Mouse (Mus musculus) adrenal gland, postnatal 14 days (tissue): ENCODE results near the gene Cntfr. TPM values are rescaled to one million over a fixed set of nuclear protein-coding genes. Genes with fewer than 3 reads are reported as not detected.
A peak's percentile ranks its signal among the peaks of the same experiment; 100 is the strongest.

Experiments
- DNase-seq: peaks from one replicate; pipeline ENCODE4 v3.0.0; 2021; ENCODE audit warnings: mixed read lengths
- long read RNA-seq, 2 experiments: library from polyadenylated mRNA; stranded (forward); transcript quantifications; one replicate each; pipeline ENCODE4 v2.0.0; 2021
- total RNA-seq: library from RNA; stranded (reverse); gene quantifications from 2 replicates; pipeline ENCODE4 v1.2.3, GENCODE M21; 2021

The Cntfr gene
- 61.2 and 63.2 TPM in 2 replicates for total RNA-seq
- long read RNA-seq, experiment 1, partial matches to known transcripts: 4 of 5 reads
- long read RNA-seq, experiment 1, other reads (novel, unspliced or antisense): 1 of 5 reads
- long read RNA-seq, experiment 2, partial matches to known transcripts: 0 of 1 reads
- long read RNA-seq, experiment 2, other reads (novel, unspliced or antisense): 0 of 1 reads

DNA sequence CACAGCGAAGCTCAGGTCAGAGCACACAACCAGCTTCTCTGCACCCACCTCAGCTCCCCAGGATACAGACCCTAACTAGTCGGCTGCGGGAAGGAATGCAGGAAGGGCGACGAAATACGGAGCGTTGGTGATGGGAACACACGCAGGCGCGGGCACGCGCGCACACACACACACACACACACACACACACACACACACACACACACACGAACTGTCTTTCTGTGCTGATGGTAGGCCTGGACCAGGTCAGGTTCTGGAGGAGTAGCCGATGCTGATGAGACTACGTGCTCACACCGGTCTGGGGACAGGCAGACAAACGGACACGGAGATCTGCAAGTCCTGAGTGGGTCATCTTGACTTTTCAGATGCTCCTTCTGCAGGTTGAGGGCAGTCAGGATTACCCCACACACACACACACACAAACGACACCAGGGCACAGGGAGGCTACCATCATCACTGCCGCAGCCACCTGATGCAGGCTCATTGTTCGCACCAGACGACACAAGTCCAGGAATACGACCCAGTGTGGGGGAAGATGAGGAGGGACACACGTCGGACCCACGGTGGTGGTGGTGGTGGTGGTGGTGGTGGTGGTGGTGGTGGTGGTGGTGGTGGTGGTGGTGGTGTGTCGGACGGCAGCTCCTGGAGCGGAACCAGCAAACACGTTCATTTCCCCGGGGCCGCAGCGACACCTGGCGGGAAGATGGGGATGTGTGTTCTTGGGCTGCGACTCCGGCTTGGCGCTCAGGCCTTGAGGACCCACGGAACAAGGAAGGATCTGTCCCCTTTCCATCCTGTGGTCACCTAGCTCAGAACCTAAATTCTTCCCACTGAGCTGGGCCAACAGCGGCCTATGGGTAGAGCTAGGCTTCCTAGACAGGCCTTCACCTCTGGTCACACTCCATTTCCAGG lies at the start of gene Cntfr:
Gene Cntfr, minus strand, starts transcription at position 160 of the 912 bp plus-strand sequence.
- DNase-seq: peak; percentile 92

GRCm38 (mm10) chr4:41745021-41745420 lies 48.1 kb upstream of the Cntfr start:
- no peak for DNase-seq

DNA sequence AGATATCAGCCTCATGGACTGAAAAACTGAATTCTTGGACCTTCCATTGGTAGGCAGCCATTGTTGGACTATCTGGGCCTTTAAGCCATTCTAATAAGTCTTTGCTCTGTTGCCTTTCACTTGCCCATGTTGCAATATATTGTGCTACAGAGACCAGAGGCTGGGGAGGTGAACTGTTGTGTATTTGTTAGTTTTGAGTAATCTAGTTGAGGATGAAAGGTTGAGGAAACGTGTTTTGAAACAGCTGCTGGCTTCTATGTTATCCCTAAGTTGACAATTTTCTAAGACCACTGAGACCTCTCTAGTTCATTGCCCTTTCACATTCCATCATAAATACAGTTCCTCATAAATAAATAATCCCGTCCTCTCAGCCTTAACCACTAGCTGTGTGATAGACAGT lies 47.2 kb upstream of the Cntfr start:
- DNase-seq: no peak

- DNase-seq: peak; percentile 95
Observed at GRCm38 (mm10) chr4:41741158-41741560, 44.3 kb upstream of the Cntfr start.

GRCm38 (mm10) chr4:41740380-41741157 lies 43.7 kb upstream of the Cntfr start:
- peak; percentile 77 for DNase-seq

GRCm38 (mm10) chr4:41739260-41739659 lies 42.4 kb upstream of the Cntfr start:
- no peak for DNase-seq

DNA sequence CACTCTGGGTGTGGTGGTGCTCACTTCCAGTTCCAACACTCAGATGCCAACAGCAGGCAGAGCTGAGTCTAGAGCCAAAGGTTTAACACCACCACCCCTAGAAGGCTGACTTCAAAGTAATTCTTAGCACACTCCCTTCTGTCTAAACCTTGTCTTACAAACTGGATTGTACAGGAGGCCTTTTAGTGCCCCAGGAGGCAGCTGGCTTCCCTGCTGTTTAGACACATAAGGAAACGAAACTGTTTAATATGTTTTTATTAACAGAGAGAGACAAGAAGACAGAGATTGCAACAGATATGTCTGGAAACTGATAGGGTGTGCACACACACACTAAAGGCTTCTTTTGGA lies 41.3 kb upstream of the Cntfr start:
- no peak for DNase-seq

DNA sequence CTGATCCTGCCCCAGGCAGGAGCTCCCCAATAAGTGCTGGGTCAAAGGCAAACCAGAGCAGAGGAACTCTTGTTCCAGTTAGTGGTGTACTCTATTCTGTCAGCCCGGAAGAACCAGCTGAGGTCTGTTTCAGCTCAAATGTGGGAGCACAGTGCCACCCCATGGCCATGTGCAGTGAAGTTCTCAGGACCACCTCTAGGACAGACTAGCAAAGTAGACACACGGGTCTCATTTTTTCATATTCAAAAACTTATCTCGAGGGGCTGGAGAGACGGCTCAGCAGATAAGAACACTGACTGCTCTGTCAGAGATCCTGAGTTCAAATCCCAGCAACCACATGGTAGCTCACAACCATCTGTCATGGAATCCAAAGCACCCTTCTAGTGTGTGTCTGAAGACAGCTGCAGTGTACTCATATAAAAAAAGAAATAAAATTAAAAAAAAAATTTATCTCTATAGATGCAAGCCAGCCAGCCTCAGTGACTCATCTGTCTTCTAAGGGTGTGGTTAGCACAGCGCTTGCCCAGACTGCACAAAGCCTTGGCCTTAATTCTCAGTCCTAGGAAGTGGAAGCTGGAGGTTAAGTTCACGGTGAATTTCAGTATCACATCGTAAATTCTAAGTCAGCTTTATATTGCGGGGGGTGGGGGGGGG lies 40.8 kb upstream of the Cntfr start:
- peak; percentile 83 for DNase-seq

DNA sequence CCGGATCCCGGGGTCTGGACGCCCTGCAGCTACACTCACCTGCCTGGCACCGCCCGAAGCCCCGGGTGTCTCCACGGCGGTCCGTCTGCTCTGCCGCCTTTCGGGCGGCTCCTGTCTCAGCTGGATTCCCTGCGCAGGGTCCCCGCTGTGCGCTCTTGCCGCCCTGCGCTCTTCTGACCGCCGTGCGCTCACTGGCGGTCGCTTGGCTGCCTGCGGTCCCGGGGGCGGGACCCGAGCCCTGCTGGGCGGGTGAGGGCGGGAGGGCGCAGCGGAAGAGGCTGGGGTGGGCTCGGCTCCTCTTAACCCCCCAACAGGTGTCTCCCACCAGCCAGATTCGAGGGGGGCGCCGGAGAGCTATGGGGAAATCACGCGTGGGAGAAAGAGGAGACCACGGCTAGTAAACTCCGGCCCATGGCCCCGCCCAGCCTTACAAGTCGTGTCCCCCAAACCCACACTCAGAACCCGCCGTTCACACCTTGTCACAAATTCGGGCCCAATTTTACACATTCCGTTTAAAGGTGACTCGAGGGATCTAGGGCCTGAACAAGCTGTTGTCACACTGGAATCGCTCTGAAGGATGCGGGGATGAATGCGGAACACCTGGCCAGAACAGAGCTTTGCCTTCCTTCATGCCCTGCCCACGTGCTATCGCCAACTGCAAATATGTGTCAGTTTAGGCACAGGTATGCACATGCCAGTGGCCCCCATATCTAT lies 34.3 kb upstream of the Cntfr start, which contains the start of gene Arid3c:
Gene Arid3c, minus strand, starts transcription at position 91 of the 714 bp plus-strand sequence.
- no peak for DNase-seq

DNA sequence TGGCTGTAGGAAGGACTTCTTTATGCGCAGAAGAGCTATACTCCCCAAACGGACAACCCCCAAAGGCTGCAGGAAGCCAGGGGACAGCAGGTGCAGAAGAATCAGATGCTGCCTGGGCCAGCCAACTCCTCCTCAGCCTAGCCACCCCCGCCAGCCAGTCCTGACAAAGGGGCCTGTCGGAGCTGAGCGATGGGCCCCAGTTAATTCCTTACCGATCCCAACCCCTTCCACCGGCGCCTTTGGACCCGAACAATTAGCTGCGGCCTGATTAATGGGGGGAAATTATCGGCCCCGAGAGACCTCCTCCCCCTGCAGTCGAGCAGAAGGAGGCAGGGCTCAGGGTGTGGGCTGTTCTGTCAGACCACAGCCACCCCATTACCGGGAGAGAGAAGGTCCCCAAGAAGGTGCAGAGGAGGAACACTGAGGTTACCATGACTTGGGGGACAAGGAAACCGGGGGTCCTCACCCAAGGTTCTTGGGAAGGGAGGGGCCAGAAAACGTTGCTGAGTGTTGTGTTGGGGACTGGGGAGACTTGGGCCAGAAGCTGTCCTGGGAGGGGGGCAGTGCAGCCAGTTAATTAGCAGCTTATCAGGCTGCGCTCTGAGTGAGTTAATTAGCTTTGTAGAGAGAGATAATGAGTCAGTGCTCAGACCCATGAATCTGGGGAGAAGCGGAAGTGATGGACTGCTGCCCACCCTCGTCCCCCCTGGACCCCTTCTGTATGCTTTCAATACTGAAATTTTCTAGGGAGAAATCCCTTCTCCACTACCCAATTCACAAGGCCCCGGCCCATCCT lies 30.1 kb upstream of the Cntfr start:
- DNase-seq: no peak

GRCm38 (mm10) chr4:41722918-41723351 lies 26.0 kb upstream of the Cntfr start, which contains the start of gene Dctn3:
Dctn3 (minus strand) TSS chr4:41723170.
- DNase-seq: peak; percentile 93

DNA sequence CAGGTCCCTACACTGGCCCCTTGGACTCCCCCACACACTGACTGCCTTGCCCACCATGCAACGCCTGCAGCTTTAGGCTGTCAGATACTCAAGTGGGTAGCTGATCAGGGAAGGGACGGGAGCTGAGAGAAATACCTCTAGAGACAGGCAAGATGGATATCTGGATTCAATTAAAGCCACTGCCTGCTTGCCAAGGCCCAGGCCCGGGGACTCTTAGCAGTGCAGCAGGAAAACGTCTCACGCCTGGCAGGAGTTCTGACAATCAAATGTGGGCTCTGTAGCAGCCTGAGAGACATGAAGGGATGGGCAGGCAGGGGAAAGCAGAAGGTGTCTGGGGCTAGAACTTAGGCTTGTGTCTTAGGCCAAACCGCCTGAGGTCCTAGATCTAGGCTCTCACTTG lies 19.9 kb upstream of the Cntfr start:
- DNase-seq: no peak

DNA sequence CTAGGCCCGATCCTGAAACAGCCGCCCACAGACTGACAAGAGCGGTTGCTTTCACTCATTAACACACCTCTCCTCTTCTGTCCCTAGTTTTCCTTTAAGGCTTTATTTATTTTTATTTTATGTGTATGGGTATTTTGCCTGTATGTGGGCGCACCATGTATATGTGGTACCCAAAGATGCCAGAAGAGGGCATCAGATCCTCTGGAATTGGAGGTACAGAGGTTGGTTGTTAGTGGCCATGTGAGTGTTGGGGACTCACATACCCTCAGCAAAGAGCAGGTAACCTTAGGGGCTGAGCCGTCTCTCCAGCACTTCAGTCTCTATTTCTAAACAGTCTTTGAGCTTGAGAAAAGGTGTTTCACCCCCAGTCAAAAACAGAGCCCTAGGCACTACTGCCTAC lies 18.7 kb upstream of the Cntfr start:
- DNase-seq: peak; percentile 57

DNA sequence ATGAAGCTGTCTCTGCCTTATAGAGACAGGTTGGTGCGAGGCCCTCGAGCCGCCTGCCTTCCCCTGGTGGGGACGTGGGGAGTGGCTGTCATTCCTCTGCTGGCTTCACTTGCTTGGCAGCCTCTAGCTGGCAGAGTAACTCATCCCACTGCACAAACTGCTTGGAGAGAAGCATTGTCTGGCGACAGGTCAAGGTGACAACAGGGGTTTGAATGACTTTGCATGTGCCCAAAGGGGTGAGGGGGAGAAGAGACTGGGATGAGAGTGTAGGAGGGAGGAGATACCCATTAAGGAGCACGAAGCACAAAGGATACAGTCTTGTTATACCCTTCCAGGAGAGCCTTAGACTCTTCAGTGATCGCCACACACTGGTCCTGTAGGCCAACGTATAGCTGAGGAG lies 18.2 kb upstream of the Cntfr start:
- no peak for DNase-seq

GRCm38 (mm10) chr4:41714276-41714675 lies 17.4 kb upstream of the Cntfr start:
- peak; percentile 80 for DNase-seq

DNA sequence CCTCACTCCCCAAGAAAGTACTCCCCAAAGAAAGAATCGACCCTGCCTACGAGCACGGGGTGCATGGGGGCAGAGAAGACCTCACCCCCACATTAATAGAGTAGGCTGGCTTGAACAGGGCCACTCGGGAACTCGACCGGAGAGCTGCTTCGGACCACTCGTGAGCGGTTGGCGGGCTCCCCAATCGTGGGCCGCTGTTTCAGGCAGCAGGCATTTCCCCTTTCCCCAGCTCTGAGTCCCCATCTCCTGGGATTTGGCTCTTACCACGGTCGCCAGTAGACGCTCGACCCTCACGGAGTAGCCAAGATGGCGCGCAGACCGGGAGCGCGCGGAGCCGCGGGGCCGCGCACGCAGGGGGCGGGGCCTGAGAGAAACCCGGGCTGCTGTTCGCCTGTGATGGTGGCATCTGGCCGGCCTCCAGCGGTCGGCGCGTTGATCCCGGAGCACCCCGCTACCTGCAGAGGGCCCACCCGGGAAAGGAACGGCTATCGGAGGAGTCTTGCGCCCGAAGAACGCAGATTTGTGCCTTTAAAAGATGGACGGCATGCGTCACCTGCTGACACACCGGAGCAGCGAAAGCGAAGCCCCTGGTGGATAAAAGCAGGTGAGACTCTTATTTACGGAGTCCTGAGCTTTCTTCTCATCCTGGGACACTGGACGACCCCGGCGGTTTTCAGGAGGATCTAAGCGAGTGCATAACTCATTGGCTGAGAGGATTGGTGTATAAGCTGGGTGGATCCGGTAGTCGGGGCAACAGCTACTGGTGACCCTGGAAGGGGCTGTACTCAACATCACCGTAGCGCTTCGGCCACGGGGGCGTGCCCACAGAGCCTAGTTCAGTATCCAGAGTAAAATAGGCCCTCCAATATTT lies 16.5 kb upstream of the Cntfr start, which contains the start of gene Rpp25l:
Gene Rpp25l, minus strand, starts transcription at position 338 of the 871 bp plus-strand sequence.
- peak; percentile 91 for DNase-seq

- DNase-seq: peak; percentile 34
Observed at GRCm38 (mm10) chr4:41712421-41713196, 15.7 kb upstream of the Cntfr start.

- no peak for DNase-seq
Observed at GRCm38 (mm10) chr4:41711705-41712375, 15.0 kb upstream of the Cntfr start.
